18 mouse cellular contexts compared by ENCODE assay signal in the genomic region with DNA sequence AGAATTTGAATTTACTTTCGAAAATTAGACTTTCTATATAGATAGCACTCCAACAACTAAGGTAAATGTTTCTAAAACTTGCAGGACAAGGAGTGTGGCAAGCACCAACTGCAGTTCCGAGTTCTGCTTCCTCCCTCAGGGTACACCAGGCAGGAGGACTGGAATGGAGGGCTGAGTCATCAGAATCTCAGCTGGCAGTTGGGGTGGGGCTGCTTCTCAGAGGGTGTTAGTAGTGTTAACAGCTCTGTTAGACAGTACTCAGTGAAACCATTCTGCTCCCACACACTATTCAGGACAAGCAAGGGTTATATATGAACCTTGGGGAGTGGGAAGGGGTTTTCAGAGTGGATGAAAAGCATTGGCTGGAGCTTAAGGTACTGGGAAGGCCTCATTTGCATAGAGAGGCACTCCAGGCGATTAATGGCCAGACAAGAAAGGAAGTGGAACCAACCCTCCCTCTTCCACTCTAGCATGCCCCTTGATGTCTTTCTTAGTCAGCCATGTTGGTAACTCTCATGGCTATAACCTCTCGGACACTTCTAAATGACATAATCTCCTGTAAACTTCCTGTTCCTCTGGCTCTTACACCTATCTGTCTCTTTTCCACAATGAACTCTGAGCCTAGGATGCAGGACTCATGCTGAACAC.
DNase-seq lines count a peak whose midpoint lies in the region; ATAC-seq and TF ChIP-seq lines count a peak whose summit lies in the region.
"Had no signal": no experiment of that assay in that cellular context is flagged by ENCODE, and none has a peak within 500 bp of the region (broad histone marks: within the 10 kb centered on the region; RNA-seq: fewer than 3 reads in every experiment).

No protein-coding gene starts in this region.

- peak overlapping the region; percentile 80; the same call in 1 of the 2 replicates for H3K27ac ChIP-seq in cortical plate, adult 2 months (ENCODE audit: insufficient read depth, low read length)
- H3K27ac ChIP-seq: embryonic facial prominence, embryonic 12.5 days; forebrain, embryonic 10.5 days; hindbrain, embryonic 10.5 days; intestine, embryonic 15.5 days; kidney, postnatal 0 days; limb, embryonic 12.5 days had no signal

- no peak for TF ChIP-seq CTCF in cortical plate, adult 2 months (IDR thresholded peaks at IDR 0.05; ENCODE audit: extremely low read depth, insufficient read depth, low read length)

- peaks cover 3% of the 10 kb centered on the region; the same call in 1 of the 2 replicates for H3K4me1 ChIP-seq in cortical plate, adult 2 months (ENCODE audit: control insufficient read depth, insufficient read depth, low read length)
- H3K4me1 ChIP-seq: embryonic facial prominence, embryonic 12.5 days; hindbrain, embryonic 10.5 days; intestine, embryonic 15.5 days; limb, embryonic 12.5 days had no signal

- no peak for DNase-seq in frontal cortex, postnatal 14 days (ENCODE audit: low spot score in 2 of 2)
- DNase-seq in monocyte, adult 2 months (ENCODE audit: low read depth in 1 of 2, low spot score in 2 of 2), result peak; percentile 3 to 7
- peak; percentile 10 for DNase-seq in Muller cell, postnatal 12 days (ENCODE audit: inconsistent ontology term)
- no peak for DNase-seq in ovary, adult 18-20 months (ENCODE audit: low spot score)
- no peak for DNase-seq in kidney, postnatal 4 days
- DNase-seq: adrenal gland, postnatal 14 days; cerebellum, postnatal 14 days; lung, adult 18-20 months; spleen, adult 18-20 months had no signal

- no peak overlapping the region for H3K4me3 ChIP-seq in cortical plate, adult 2 months (ENCODE audit: insufficient read depth, low read length)
- H3K4me3 ChIP-seq: embryonic facial prominence, embryonic 12.5 days; forebrain, embryonic 10.5 days; hindbrain, embryonic 10.5 days; intestine, embryonic 15.5 days; limb, embryonic 12.5 days had no signal

- ATAC-seq in frontal cortex, adult (ENCODE audit: low TSS enrichment), result peak; percentile 96
- ATAC-seq in monocyte, adult 5-6 weeks (replicated peaks; ENCODE audit: insufficient number of reproducible peaks, low FRiP score, low TSS enrichment, poor library complexity, severe bottlenecking), result no peak
- ATAC-seq: intestine, embryonic 15.5 days had no signal

- no peak for TF ChIP-seq POLR2A in cortical plate, adult 2 months (IDR thresholded peaks at IDR 0.05; ENCODE audit: extremely low read depth, insufficient read depth, low read length)

Comparison
In these comparisons a context has a peak if more than half of its experiments do, and no peak if none do; other contexts are left out.
1. DNase-seq: peak in monocyte, adult 2 months (2 of 2) and Muller cell, postnatal 12 days (single experiment); none in frontal cortex, postnatal 14 days (0 of 2), ovary, adult 18-20 months (single experiment) and kidney, postnatal 4 days (0 of 2).